Mouse (Mus musculus) lung, embryonic 15.5 days (tissue): Measurements from ENCODE around the gene Blzf1. TPM values are rescaled to one million over a fixed set of nuclear protein-coding genes. Genes with fewer than 3 reads are reported as not detected.

Experiments used
- ATAC-seq: fragments of 200-750 bp; cut with Nextera tagmentation; 2 replicates; pipeline ENCODE4 v1.8.0; 2017; ENCODE audit warnings: moderate number of reproducible peaks, borderline replicate concordance; ENCODE audit not compliant: low FRiP score, low TSS enrichment; ENCODE audit errors: extremely low read depth
- H3K27ac ChIP-seq: fragments of 300-500 bp; sonication (generic); 2 replicates; pipeline ENCODE4 v1.5.1; 2015; ENCODE audit warnings: moderate library complexity, mild to moderate bottlenecking, inconsistent platforms
- H3K27me3 ChIP-seq: fragments of 300-500 bp; sonication (generic); 2 replicates; pipeline ENCODE4 v1.6.1; 2015; ENCODE audit warnings: inconsistent platforms
- H3K36me3 ChIP-seq: fragments of 300-500 bp; sonication (generic); 2 replicates; pipeline ENCODE4 v1.6.1; 2015; ENCODE audit warnings: inconsistent platforms
- H3K4me1 ChIP-seq: fragments of 300-500 bp; sonication (generic); 2 replicates; pipeline ENCODE4 v1.6.1; 2015; ENCODE audit warnings: inconsistent platforms
- H3K4me2 ChIP-seq: fragments of 300-500 bp; sonication (generic); 2 replicates; pipeline ENCODE4 v1.6.1; 2015; ENCODE audit warnings: inconsistent platforms, mild to moderate bottlenecking, moderate library complexity
- H3K4me3 ChIP-seq: fragments of 300-500 bp; sonication (generic); 2 replicates; pipeline ENCODE4 v1.5.1; 2015; ENCODE audit warnings: mild to moderate bottlenecking, inconsistent platforms
- H3K9ac ChIP-seq: fragments of 300-500 bp; sonication (generic); 2 replicates; pipeline ENCODE4 v1.6.1; 2015; ENCODE audit warnings: inconsistent platforms
- H3K9me3 ChIP-seq: fragments of 300-500 bp; sonication (generic); 2 replicates; pipeline ENCODE4 v1.6.1; 2016; ENCODE audit warnings: inconsistent platforms
- WGBS: fragments of 180-500 bp; shearing (Covaris S2); methylation state at CpG from one replicate; pipeline ENCODE4 v1.1.7; 2015; 5-methylcytosine and 5-hydroxymethylcytosine counted together
- polyA plus RNA-seq: library from polyadenylated mRNA; unstranded; fragments of >200 nt; fragmentation: Nextera tagmentation; extraction: Ambion mirVana; gene quantifications from 2 replicates; pipeline ENCODE4 v1.2.1, GENCODE M21; 2015

Gene Blzf1
- polyA plus RNA-seq, 1 experiment from 2014 or later, result 32.4 TPM

GRCm38 (mm10) chr1:164320731-164321130 is 13.4 kb upstream of the Blzf1 start:
- H3K4me2 ChIP-seq, result no peak overlapping the region
- H3K4me3 ChIP-seq, result no peak overlapping the region
- H3K36me3 ChIP-seq, result no peaks in the 10 kb centered on the region
- H3K4me1 ChIP-seq, result peaks cover 14% of the 10 kb centered on the region; the same call in 1 of the 2 replicates
- no peaks in the 10 kb centered on the region for H3K9me3 ChIP-seq
- no peak overlapping the region for H3K27ac ChIP-seq
- H3K27me3 ChIP-seq, result no peaks in the 10 kb centered on the region
- no peak overlapping the region for H3K9ac ChIP-seq
- ATAC-seq, result no peak
- 49% methylated on average over 5 of the region's 5 CpGs for WGBS

GRCm38 (mm10) chr1:164319542-164320140 is 12.4 kb upstream of the Blzf1 start:
- Histone ChIP-seq H3K27me3 (no peaks in the 10 kb centered on the region), H3K4me1 (peaks cover 14% of the 10 kb centered on the region; the same call in 1 of the 2 replicates), H3K36me3 (no peaks in the 10 kb centered on the region), H3K4me2 (peak overlapping the region; percentile 9; the same call in 1 of the 2 replicates), H3K4me3 (no peak overlapping the region), H3K27ac (no peak overlapping the region), H3K9ac (no peak overlapping the region), H3K9me3 (no peaks in the 10 kb centered on the region)
- WGBS, result 33% methylated on average over 14 of the region's 14 CpGs
- ATAC-seq, result peak; percentile 47; the same call in 1 of the 2 replicates

- Histone ChIP-seq H3K9me3 (no peaks in the 10 kb centered on the region), H3K27me3 (no peaks in the 10 kb centered on the region), H3K4me1 (peaks cover 14% of the 10 kb centered on the region; the same call in 1 of the 2 replicates), H3K9ac (no peak overlapping the region), H3K36me3 (no peaks in the 10 kb centered on the region), H3K4me3 (no peak overlapping the region), H3K27ac (no peak overlapping the region), H3K4me2 (no peak overlapping the region)
- WGBS, result 90% methylated on average over 5 of the region's 5 CpGs
- no peak for ATAC-seq
Observed at GRCm38 (mm10) chr1:164318474-164318873, 11.2 kb upstream of the Blzf1 start.

- Histone ChIP-seq H3K4me2 (no peak overlapping the region), H3K36me3 (no peaks in the 10 kb centered on the region), H3K27me3 (no peaks in the 10 kb centered on the region), H3K4me3 (no peak overlapping the region), H3K9me3 (no peaks in the 10 kb centered on the region), H3K27ac (no peak overlapping the region), H3K9ac (no peak overlapping the region), H3K4me1 (peaks cover 14% of the 10 kb centered on the region; the same call in 1 of the 2 replicates)
- 48% methylated on average over 9 of the region's 9 CpGs for WGBS
- no peak for ATAC-seq
Observed at GRCm38 (mm10) chr1:164317261-164317660, 10.0 kb upstream of the Blzf1 start.

- Histone ChIP-seq H3K27ac (no peak overlapping the region), H3K4me3 (no peak overlapping the region), H3K9me3 (no peaks in the 10 kb centered on the region), H3K4me2 (no peak overlapping the region), H3K9ac (no peak overlapping the region), H3K27me3 (no peaks in the 10 kb centered on the region), H3K36me3 (no peaks in the 10 kb centered on the region), H3K4me1 (peaks cover 14% of the 10 kb centered on the region; the same call in 1 of the 2 replicates)
- ATAC-seq, result peak; percentile 32; the same call in 1 of the 2 replicates
- WGBS, result 27% methylated on average over 3 of the region's 3 CpGs
Observed at GRCm38 (mm10) chr1:164316697-164317096, 9.4 kb upstream of the Blzf1 start.

- 73% methylated on average over 8 of the region's 8 CpGs for WGBS
Observed at GRCm38 (mm10) chr1:164315266-164315665, 8.0 kb upstream of the Blzf1 start.

GRCm38 (mm10) chr1:164314085-164314484 is 6.8 kb upstream of the Blzf1 start:
- 88% methylated on average over 5 of the region's 5 CpGs for WGBS
- no peak overlapping the region for H3K27ac ChIP-seq
- H3K4me3 ChIP-seq, result no peak overlapping the region
- H3K36me3 ChIP-seq, result no peaks in the 10 kb centered on the region
- H3K4me2 ChIP-seq, result no peak overlapping the region
- H3K9me3 ChIP-seq, result no peaks in the 10 kb centered on the region
- H3K27me3 ChIP-seq, result no peaks in the 10 kb centered on the region
- H3K9ac ChIP-seq, result no peak overlapping the region
- ATAC-seq, result no peak
- no peaks in the 10 kb centered on the region for H3K4me1 ChIP-seq

More at GRCm38 (mm10) chr1:164315266-164315665, 8.0 kb upstream of the Blzf1 start:
- peaks cover 7% of the 10 kb centered on the region; the same call in 1 of the 2 replicates for H3K4me1 ChIP-seq
- no peaks in the 10 kb centered on the region for H3K36me3 ChIP-seq
- ATAC-seq, result no peak
- no peaks in the 10 kb centered on the region for H3K27me3 ChIP-seq
- no peaks in the 10 kb centered on the region for H3K9me3 ChIP-seq
- H3K4me2 ChIP-seq, result no peak overlapping the region
- H3K9ac ChIP-seq, result no peak overlapping the region
- H3K27ac ChIP-seq, result no peak overlapping the region
- H3K4me3 ChIP-seq, result no peak overlapping the region

- peak overlapping the region; percentile 81 for H3K4me3 ChIP-seq
- H3K4me1 ChIP-seq, result peaks cover 11% of the 10 kb centered on the region; the same call in 1 of the 2 replicates
- no peaks in the 10 kb centered on the region for H3K27me3 ChIP-seq
- WGBS, result 8% methylated on average over 10 of the region's 10 CpGs
- 0 out of 2 replicates have a peak overlapping the region, but pooled peaks have one; percentile 20 for H3K27ac ChIP-seq
- ATAC-seq, result no peak
- H3K9me3 ChIP-seq, result no peaks in the 10 kb centered on the region
- H3K36me3 ChIP-seq, result peaks cover 5% of the 10 kb centered on the region; the same call in 1 of the 2 replicates
- peak overlapping the region; percentile 64 for H3K4me2 ChIP-seq
- H3K9ac ChIP-seq, result peak overlapping the region; percentile 31
Observed at GRCm38 (mm10) chr1:164307922-164308321, 633 bp upstream of the Blzf1 start.

- no peak within 1 kb of the TSS for H3K27ac ChIP-seq
- H3K4me3 ChIP-seq, result no peak within 1 kb of the TSS
- no peak within 1 kb of the TSS for H3K4me2 ChIP-seq
- H3K9me3 ChIP-seq, result no peaks in the 10 kb centered on the region
- 84% methylated on average over 5 of the region's 5 CpGs for WGBS
- no peaks in the 10 kb centered on the region for H3K27me3 ChIP-seq
- ATAC-seq, result no peak
- no peak within 1 kb of the TSS for H3K9ac ChIP-seq
- H3K4me1 ChIP-seq, result peaks cover 11% of the 10 kb centered on the region; the same call in 1 of the 2 replicates
- peaks cover 41% of the 10 kb centered on the region for H3K36me3 ChIP-seq
Observed at GRCm38 (mm10) chr1:164303821-164304220, 3.5 kb downstream of the Blzf1 start, which contains the start of gene Nme7. TSS of gene Nme7 (plus strand) at chr1:164304121.

- Histone ChIP-seq H3K27ac (no peak overlapping the region), H3K36me3 (peaks cover 51% of the 10 kb centered on the region)
Observed at GRCm38 (mm10) chr1:164301949-164302348, 5.3 kb downstream of the Blzf1 start.

GRCm38 (mm10) chr1:164296473-164296872 is 10.8 kb downstream of the Blzf1 start:
- H3K4me3 ChIP-seq, result no peak overlapping the region
- H3K9me3 ChIP-seq, result no peaks in the 10 kb centered on the region
- no peaks in the 10 kb centered on the region for H3K27me3 ChIP-seq
- no peaks in the 10 kb centered on the region for H3K4me1 ChIP-seq
- WGBS, result 83% methylated on average over 4 of the region's 5 CpGs
- H3K27ac ChIP-seq, result no peak overlapping the region
- H3K36me3 ChIP-seq, result peaks cover 64% of the 10 kb centered on the region
- no peak overlapping the region for H3K9ac ChIP-seq
- H3K4me2 ChIP-seq, result no peak overlapping the region
- ATAC-seq, result no peak

More at GRCm38 (mm10) chr1:164301949-164302348, 5.3 kb downstream of the Blzf1 start:
- Histone ChIP-seq H3K27me3 (no peaks in the 10 kb centered on the region), H3K4me2 (no peak overlapping the region), H3K9me3 (no peaks in the 10 kb centered on the region), H3K4me3 (no peak overlapping the region), H3K9ac (no peak overlapping the region), H3K4me1 (peaks cover 5% of the 10 kb centered on the region; the same call in 1 of the 2 replicates)
- WGBS, result 85% methylated on average over 4 of the region's 4 CpGs
- ATAC-seq, result no peak

- WGBS, result 92% methylated on average over 6 of the region's 6 CpGs
- H3K27me3 ChIP-seq, result no peaks in the 10 kb centered on the region
- ATAC-seq, result no peak
- no peaks in the 10 kb centered on the region for H3K4me1 ChIP-seq
- no peaks in the 10 kb centered on the region for H3K9me3 ChIP-seq
- no peak overlapping the region for H3K4me3 ChIP-seq
- no peak overlapping the region for H3K9ac ChIP-seq
- H3K4me2 ChIP-seq, result no peak overlapping the region
- peaks cover 58% of the 10 kb centered on the region for H3K36me3 ChIP-seq
- no peak overlapping the region for H3K27ac ChIP-seq
Observed at GRCm38 (mm10) chr1:164294071-164294470, 13.2 kb downstream of the Blzf1 start.
